Mouse (Mus musculus): ENCODE data around the gene Vmn1r224. TPM values are rescaled to one million over a fixed set of nuclear protein-coding genes. Genes with fewer than 3 reads are reported as not detected.

Vmn1r224 gene
- not detected in 2 replicates for polyA plus RNA-seq (2015; fragmentation: Nextera tagmentation; extraction: Ambion mirVana)

GRCm38 (mm10) chr17:20413846-20414245 lies at the start of gene Vmn1r224:
TSS of gene Vmn1r224 (plus strand) at chr17:20414146.
- ATAC-seq (replicated peaks) = no peak
- H3K4me2 ChIP-seq = no peak within 1 kb of the TSS
- WGBS = 29% methylated on average over 1 of the region's 1 CpGs
- H3K4me3 ChIP-seq = no peak within 1 kb of the TSS
- H3K27me3 ChIP-seq (replicated peaks) = no peaks in the 10 kb centered on the region
- no peaks in the 10 kb centered on the region for H3K4me1 ChIP-seq
- no peak within 1 kb of the TSS for H3K27ac ChIP-seq
- peaks cover 3% of the 10 kb centered on the region for H3K9me3 ChIP-seq
- H3K9ac ChIP-seq = no peak within 1 kb of the TSS
- H3K36me3 ChIP-seq (replicated peaks) = no peaks in the 10 kb centered on the region

- Histone ChIP-seq H3K36me3 (replicated peaks) (no peaks in the 10 kb centered on the region), H3K9me3 (peaks cover 25% of the 10 kb centered on the region), H3K9ac (no peak overlapping the region), H3K27me3 (replicated peaks) (no peaks in the 10 kb centered on the region), H3K4me2 (no peak overlapping the region), H3K27ac (no peak overlapping the region), H3K4me3 (no peak overlapping the region), H3K4me1 (no peaks in the 10 kb centered on the region)
- WGBS = 47% methylated on average over 2 of the region's 2 CpGs
- no peak for ATAC-seq (replicated peaks)
These were observed 14.8 kb upstream of the Vmn1r224 start for GRCm38 (mm10) chr17:20399105-20399504.

DNA sequence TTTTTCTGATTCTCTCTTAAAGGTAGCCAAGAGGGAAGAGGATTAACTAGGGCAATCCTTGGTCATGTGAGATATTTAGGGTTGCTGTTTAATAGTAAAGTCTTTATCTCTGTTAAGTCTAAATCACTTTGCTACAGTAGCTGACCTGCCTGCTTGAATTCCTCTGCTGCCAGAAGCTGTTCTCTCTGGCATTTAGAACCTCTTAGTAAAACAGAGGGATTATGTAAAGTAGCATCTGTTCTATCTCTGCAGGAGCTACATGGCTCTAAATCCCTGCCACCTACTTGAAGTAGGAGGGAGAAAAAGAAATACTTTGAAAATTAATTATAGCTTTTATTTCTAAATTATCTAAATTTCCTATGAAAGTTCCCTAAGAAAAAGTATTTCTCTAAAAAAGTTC lies 25.3 kb downstream of the Vmn1r224 start:
- H3K27ac ChIP-seq = no peak overlapping the region
- H3K36me3 ChIP-seq (replicated peaks) = no peaks in the 10 kb centered on the region
- no peak overlapping the region for H3K4me2 ChIP-seq
- H3K9ac ChIP-seq = no peak overlapping the region
- H3K9me3 ChIP-seq = peaks cover 15% of the 10 kb centered on the region
- no peak overlapping the region for H3K4me3 ChIP-seq
- H3K4me1 ChIP-seq = no peaks in the 10 kb centered on the region
- H3K27me3 ChIP-seq (replicated peaks) = no peaks in the 10 kb centered on the region
- ATAC-seq (replicated peaks) = no peak

DNA sequence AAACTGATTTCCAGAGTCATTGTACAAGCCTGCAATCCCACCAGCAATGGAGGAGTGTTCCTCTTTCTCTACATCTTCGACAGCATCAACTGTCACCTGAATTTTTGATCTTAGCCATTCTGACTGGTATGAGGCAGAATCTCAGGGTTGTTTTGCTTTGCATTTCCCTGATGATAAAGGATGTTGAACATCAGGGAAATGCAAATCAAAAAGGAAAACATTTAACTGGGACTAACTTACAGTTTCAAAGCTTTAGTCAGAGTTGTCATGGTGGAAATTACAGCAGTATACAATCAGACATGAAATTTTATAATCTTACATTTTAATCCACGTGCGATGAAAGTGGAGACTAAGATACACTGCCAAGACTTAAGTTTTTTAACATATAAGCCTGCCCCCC lies 59.4 kb downstream of the Vmn1r224 start:
- ATAC-seq (replicated peaks) = no peak
- H3K9me3 ChIP-seq = peaks cover 7% of the 10 kb centered on the region; the same call in 1 of the 2 replicates
- WGBS = 71% methylated on average over 3 of the region's 3 CpGs
- no peak overlapping the region for H3K4me2 ChIP-seq
- no peak overlapping the region for H3K9ac ChIP-seq
- H3K36me3 ChIP-seq (replicated peaks) = no peaks in the 10 kb centered on the region
- no peaks in the 10 kb centered on the region for H3K27me3 ChIP-seq (replicated peaks)
- H3K27ac ChIP-seq = no peak overlapping the region
- H3K4me3 ChIP-seq = no peak overlapping the region
- no peaks in the 10 kb centered on the region for H3K4me1 ChIP-seq

Other genes starting within 250 kb of the Vmn1r224 start
- gene Fpr-rs6, start 231.0 kb upstream of the Vmn1r224 start, polyA plus RNA-seq (2015; fragmentation: Nextera tagmentation; extraction: Ambion mirVana) = not detected in 2 replicates
- not detected in 2 replicates for gene Vmn2r105, start 179.1 kb upstream of the Vmn1r224 start, polyA plus RNA-seq (2015; fragmentation: Nextera tagmentation; extraction: Ambion mirVana)
- gene Vmn2r106, start 128.6 kb upstream of the Vmn1r224 start, polyA plus RNA-seq (2015; fragmentation: Nextera tagmentation; extraction: Ambion mirVana) = not detected in 2 replicates
- not detected in 2 replicates for gene Vmn2r107, start 68.9 kb upstream of the Vmn1r224 start, polyA plus RNA-seq (2015; fragmentation: Nextera tagmentation; extraction: Ambion mirVana)
- gene Vmn2r108, start 67.2 kb downstream of the Vmn1r224 start, polyA plus RNA-seq (2015; fragmentation: Nextera tagmentation; extraction: Ambion mirVana) = not detected in 2 replicates
- not detected in 2 replicates for gene Vmn1r225, start 84.0 kb downstream of the Vmn1r224 start, polyA plus RNA-seq (2015; fragmentation: Nextera tagmentation; extraction: Ambion mirVana)
- not detected in 2 replicates for gene Vmn2r109, start 150.6 kb downstream of the Vmn1r224 start, polyA plus RNA-seq (2015; fragmentation: Nextera tagmentation; extraction: Ambion mirVana)
- gene Vmn2r110, start 182.3 kb downstream of the Vmn1r224 start, polyA plus RNA-seq (2015; fragmentation: Nextera tagmentation; extraction: Ambion mirVana) = not detected in 2 replicates
- not detected in 2 replicates for gene Fpr-rs3, start 210.7 kb downstream of the Vmn1r224 start, polyA plus RNA-seq (2015; fragmentation: Nextera tagmentation; extraction: Ambion mirVana)